Mouse (Mus musculus): ENCODE measurements around the gene Hsdl1. TPM values are rescaled to one million over a fixed set of nuclear protein-coding genes. Genes with fewer than 3 reads are reported as not detected.
A peak's percentile ranks its signal among the peaks of the same experiment; 100 is the strongest.

Hsdl1 gene
- polyA plus RNA-seq, 2 experiments = 6.9 to 17.0 TPM

DNA sequence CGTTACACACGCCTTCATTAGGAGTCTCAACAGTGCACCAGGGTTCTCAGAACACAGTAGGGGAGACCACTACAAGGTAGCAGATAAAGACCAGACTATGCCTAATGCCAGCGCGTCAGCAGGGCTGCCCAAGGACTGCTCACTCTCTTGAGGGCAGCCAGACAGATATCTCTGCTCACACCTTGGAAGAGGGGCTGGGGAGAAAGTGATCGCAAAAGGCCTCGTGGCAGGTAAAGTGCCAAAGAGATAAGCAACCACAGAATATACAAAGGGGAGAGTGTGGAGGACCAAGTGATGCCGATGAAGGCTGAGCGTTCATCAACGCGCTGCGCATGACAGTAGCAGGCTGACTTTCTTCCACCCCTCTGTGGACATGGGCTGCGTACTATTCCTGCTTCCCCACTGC lies 29.4 kb upstream of the Hsdl1 start:
- peaks cover 3 to 7% of the 10 kb centered on the region in 2 experiments; a peak in 3 of 4 replicates for H3K4me1 ChIP-seq (replicated peaks; ENCODE audit: control insufficient read depth in 2 of 2, insufficient read depth in 2 of 2, low read length in 1 of 2)
- DNase-seq (ENCODE audit: low read depth in 3 of 3, low spot score in 3 of 3) = peak; percentile 20 to 40 (median 30)
- TF ChIP-seq CTCF (IDR thresholded peaks at IDR 0.05; ENCODE audit: low read depth) (no peak), EP300 (IDR thresholded peaks at IDR 0.05; ENCODE audit: low read depth) (peak; percentile 34; the same call in 1 of the 2 replicates)
- no peaks in the 10 kb centered on the region for H3K9me3 ChIP-seq (ENCODE audit: control insufficient read depth, low read length)
- peak overlapping the region; percentile 87 to 91 for H3K4me3 ChIP-seq (ENCODE audit: insufficient read depth in 1 of 2, low read depth in 2 of 2, low read length in 2 of 2)
- no peaks in the 10 kb centered on the region for H3K27me3 ChIP-seq (ENCODE audit: control insufficient read depth, insufficient read depth, low read length)
- peak; percentile 74 for ATAC-seq (ENCODE audit: insufficient read depth)
- peak overlapping the region; percentile 95 for H3K4me2 ChIP-seq (ENCODE audit: low read depth)
- peak overlapping the region; percentile 62 for H3K27ac ChIP-seq
- peak overlapping the region; percentile 89 for H3K9ac ChIP-seq (replicated peaks)
- H3K36me3 ChIP-seq (replicated peaks; ENCODE audit: control insufficient read depth, insufficient read depth, low read depth) = peaks cover 4% of the 10 kb centered on the region
- WGBS (ENCODE audit: insufficient replicate concordance) = 4% methylated on average over 12 of the region's 12 CpGs

DNA sequence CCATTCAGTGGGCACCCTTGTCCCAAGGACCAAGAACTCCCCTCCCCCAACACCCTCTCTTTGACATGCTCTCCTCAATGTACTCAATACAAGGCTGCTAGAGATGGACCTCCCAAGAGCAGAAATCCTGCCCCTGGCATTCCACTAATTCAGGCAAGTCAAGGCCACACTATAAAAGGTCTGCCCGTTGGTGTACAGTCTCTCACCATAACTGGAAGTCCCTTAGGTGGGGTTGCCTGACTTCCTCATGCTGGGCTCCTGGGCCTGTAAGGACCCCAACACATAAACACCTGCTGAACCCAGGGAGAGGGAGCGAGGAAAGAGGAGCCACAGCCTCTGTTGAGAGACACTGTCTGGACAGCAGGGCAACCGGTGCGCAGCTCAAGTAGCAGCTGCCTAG lies 28.8 kb upstream of the Hsdl1 start:
- peaks cover 3 to 7% of the 10 kb centered on the region in 2 experiments; a peak in 3 of 4 replicates for H3K4me1 ChIP-seq (replicated peaks; ENCODE audit: control insufficient read depth in 2 of 2, insufficient read depth in 2 of 2, low read length in 1 of 2)
- no peak overlapping the region; the same call in 1 of the 2 replicates for H3K9ac ChIP-seq (replicated peaks)
- peaks cover 4% of the 10 kb centered on the region for H3K36me3 ChIP-seq (replicated peaks; ENCODE audit: control insufficient read depth, insufficient read depth, low read depth)
- H3K27ac ChIP-seq = no peak overlapping the region
- no peak for TF ChIP-seq CTCF (IDR thresholded peaks at IDR 0.05; ENCODE audit: low read depth)
- no peaks in the 10 kb centered on the region for H3K9me3 ChIP-seq (ENCODE audit: control insufficient read depth, low read length)
- DNase-seq (ENCODE audit: low read depth in 3 of 3, low spot score in 3 of 3) (no peak), ATAC-seq (ENCODE audit: insufficient read depth) (no peak)
- 78% methylated on average over 4 of the region's 4 CpGs for WGBS (ENCODE audit: insufficient replicate concordance)
- H3K4me3 ChIP-seq (ENCODE audit: insufficient read depth in 1 of 2, low read depth in 2 of 2, low read length in 2 of 2) = peak overlapping the region; percentile 87 to 91
- peak overlapping the region; percentile 95 for H3K4me2 ChIP-seq (ENCODE audit: low read depth)
- H3K27me3 ChIP-seq (ENCODE audit: control insufficient read depth, insufficient read depth, low read length) = no peaks in the 10 kb centered on the region

DNA sequence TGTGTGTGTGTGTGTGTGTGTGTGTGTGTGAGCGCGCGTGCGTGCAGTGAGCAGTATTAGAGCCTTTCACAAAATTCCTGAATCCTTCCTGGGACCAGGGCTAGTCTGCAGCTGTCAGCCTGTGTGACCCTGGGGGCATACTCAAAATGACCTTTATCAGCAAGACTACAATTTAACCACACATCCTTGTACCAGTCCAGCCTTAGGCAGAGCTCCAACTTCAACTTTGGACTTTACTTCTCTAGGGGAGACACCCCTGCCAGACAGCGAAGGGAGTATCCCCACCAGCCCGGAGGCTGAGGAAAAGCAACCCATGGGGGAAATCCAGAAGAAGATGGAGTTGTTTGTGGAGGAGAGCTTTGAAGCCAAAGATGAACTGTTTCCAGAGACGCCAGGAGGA lies 16.5 kb upstream of the Hsdl1 start:
- H3K9me3 ChIP-seq (ENCODE audit: control insufficient read depth, low read length) = no peaks in the 10 kb centered on the region
- H3K4me1 ChIP-seq (replicated peaks; ENCODE audit: control insufficient read depth in 2 of 2, insufficient read depth in 2 of 2, low read length in 1 of 2) = peaks cover 0 to 1% of the 10 kb centered on the region in 2 experiments; a peak in 3 of 4 replicates
- no peak overlapping the region for H3K9ac ChIP-seq (replicated peaks)
- no peak overlapping the region for H3K4me2 ChIP-seq (ENCODE audit: low read depth)
- DNase-seq (ENCODE audit: low read depth in 3 of 3, low spot score in 3 of 3) (no peak), ATAC-seq (ENCODE audit: insufficient read depth) (no peak)
- H3K36me3 ChIP-seq (replicated peaks; ENCODE audit: control insufficient read depth, insufficient read depth, low read depth) = no peaks in the 10 kb centered on the region
- no peaks in the 10 kb centered on the region for H3K27me3 ChIP-seq (ENCODE audit: control insufficient read depth, insufficient read depth, low read length)
- H3K4me3 ChIP-seq (ENCODE audit: insufficient read depth in 1 of 2, low read depth in 2 of 2, low read length in 2 of 2) = no peak overlapping the region
- no peak overlapping the region for H3K27ac ChIP-seq
- WGBS (ENCODE audit: insufficient replicate concordance) = 80% methylated on average over 7 of the region's 7 CpGs
- no peak for TF ChIP-seq EP300 (IDR thresholded peaks at IDR 0.05; ENCODE audit: low read depth)
- no peak for TF ChIP-seq CTCF (IDR thresholded peaks at IDR 0.05; ENCODE audit: low read depth)

DNA sequence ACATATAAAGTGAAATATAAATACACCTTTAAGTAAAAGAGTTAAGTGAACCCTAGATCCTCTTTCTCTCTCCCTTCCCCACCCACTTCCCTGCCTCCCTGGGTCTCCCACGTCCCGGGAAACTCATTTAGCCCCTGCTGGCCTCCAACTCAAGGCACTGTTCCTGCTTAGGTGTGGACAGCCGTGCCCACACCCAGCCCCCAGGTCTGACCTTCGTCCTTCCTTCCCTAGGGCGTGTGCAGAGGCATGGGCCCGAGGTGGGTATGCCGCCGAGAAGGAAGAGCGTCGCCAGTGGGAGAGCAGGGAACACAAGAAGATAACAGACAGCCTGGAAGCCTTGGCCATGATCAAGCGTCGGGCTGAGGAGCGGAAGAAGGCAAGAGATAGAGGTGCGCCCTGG lies 15.4 kb upstream of the Hsdl1 start:
- no peak overlapping the region for H3K27ac ChIP-seq

GRCm38 (mm10) chr8:119588844-119589243 lies 13.9 kb upstream of the Hsdl1 start:
- WGBS (ENCODE audit: insufficient replicate concordance) = 44% methylated on average over 10 of the region's 10 CpGs
- ATAC-seq (ENCODE audit: insufficient read depth) = no peak
- peaks cover 0 to 14% of the 10 kb centered on the region in 2 experiments; a peak in 3 of 4 replicates for H3K4me1 ChIP-seq (replicated peaks; ENCODE audit: control insufficient read depth in 2 of 2, insufficient read depth in 2 of 2, low read length in 1 of 2)
- H3K27me3 ChIP-seq (ENCODE audit: control insufficient read depth, insufficient read depth, low read length) = no peaks in the 10 kb centered on the region
- no peak for DNase-seq (ENCODE audit: low read depth in 3 of 3, low spot score in 3 of 3)
- no peak overlapping the region for H3K9ac ChIP-seq (replicated peaks)
- no peaks in the 10 kb centered on the region for H3K36me3 ChIP-seq (replicated peaks; ENCODE audit: control insufficient read depth, insufficient read depth, low read depth)
- no peak overlapping the region for H3K4me2 ChIP-seq (ENCODE audit: low read depth)
- H3K27ac ChIP-seq = no peak overlapping the region
- no peak overlapping the region for H3K4me3 ChIP-seq (ENCODE audit: insufficient read depth in 1 of 2, low read depth in 2 of 2, low read length in 2 of 2)
- TF ChIP-seq EP300 (IDR thresholded peaks at IDR 0.05; ENCODE audit: low read depth) (no peak), CTCF (IDR thresholded peaks at IDR 0.05; ENCODE audit: low read depth) (no peak)
- H3K9me3 ChIP-seq (ENCODE audit: control insufficient read depth, low read length) = no peaks in the 10 kb centered on the region

More for the DNA sequence above, 15.4 kb upstream of the Hsdl1 start:
- Histone ChIP-seq H3K4me2 (ENCODE audit: low read depth) (no peak overlapping the region), H3K27me3 (ENCODE audit: control insufficient read depth, insufficient read depth, low read length) (no peaks in the 10 kb centered on the region), H3K4me3 (ENCODE audit: insufficient read depth in 1 of 2, low read depth in 2 of 2, low read length in 2 of 2) (no peak overlapping the region), H3K4me1 (replicated peaks; ENCODE audit: control insufficient read depth in 2 of 2, insufficient read depth in 2 of 2, low read length in 1 of 2) (peaks cover 0 to 7% of the 10 kb centered on the region in 2 experiments; a peak in 3 of 4 replicates), H3K9me3 (ENCODE audit: control insufficient read depth, low read length) (no peaks in the 10 kb centered on the region), H3K36me3 (replicated peaks; ENCODE audit: control insufficient read depth, insufficient read depth, low read depth) (no peaks in the 10 kb centered on the region), H3K9ac (replicated peaks) (no peak overlapping the region)
- 56% methylated on average over 14 of the region's 14 CpGs for WGBS (ENCODE audit: insufficient replicate concordance)
- no peak for DNase-seq (ENCODE audit: low read depth in 3 of 3, low spot score in 3 of 3)
- no peak for ATAC-seq (ENCODE audit: insufficient read depth)
- no peak for TF ChIP-seq EP300 (IDR thresholded peaks at IDR 0.05; ENCODE audit: low read depth)
- TF ChIP-seq CTCF (IDR thresholded peaks at IDR 0.05; ENCODE audit: low read depth) = no peak

All from liver, embryonic 14.5 days (tissue).